Mouse (Mus musculus) cortical plate, adult 2 months (tissue): ENCODE measurements at regions not wholly inside any gene's neighbourhood (a gene's known extent, or its start where the extent isn't known, plus 50 kb on each side); places are given as distances from the start of the nearest gene placed in this dataset.

Source experiments
- CTCF ChIP-seq: fragments of 200-500 bp; IDR thresholded peaks from 2 replicates; pipeline ENCODE4 v1.5.1; 2011; ENCODE audit warnings: mild to moderate bottlenecking, control low read depth, low read length; ENCODE audit not compliant: insufficient read depth; ENCODE audit errors: extremely low read depth
- POLR2A ChIP-seq: fragments of 200-500 bp; IDR thresholded peaks from 2 replicates; pipeline ENCODE4 v1.6.1; 2011; ENCODE audit warnings: mild to moderate bottlenecking, low read length, control low read depth; ENCODE audit not compliant: insufficient read depth; ENCODE audit errors: extremely low read depth

DNA sequence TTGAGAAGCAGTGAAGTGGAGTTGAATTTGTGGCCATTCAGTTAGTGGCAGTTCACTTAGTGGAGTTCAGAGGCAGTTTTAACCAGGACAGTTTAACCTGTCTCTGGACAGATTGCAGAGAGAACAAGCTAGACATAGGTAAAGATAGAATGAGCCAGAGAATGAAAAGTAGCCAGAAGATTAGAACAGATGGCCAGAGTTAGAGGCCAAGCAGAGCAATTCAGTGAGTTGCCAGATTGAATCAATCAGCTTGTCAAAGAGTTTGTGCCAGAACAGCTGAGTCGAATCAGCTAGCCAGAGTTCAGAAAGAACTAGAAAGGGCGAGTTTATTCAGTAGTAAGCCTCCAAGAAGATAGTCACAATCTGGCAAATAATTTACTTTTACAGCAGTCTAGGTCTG, 174.1 kb upstream of the Ppp6c start:
- TF ChIP-seq CTCF (no peak), POLR2A (no peak)
